Mouse (Mus musculus): ENCODE data around the gene Rfx7. TPM values are rescaled to one million over a fixed set of nuclear protein-coding genes. Genes with fewer than 3 reads are reported as not detected.
A peak's percentile ranks its signal among the peaks of the same experiment; 100 is the strongest.

Gene Rfx7
- total RNA-seq (2021), result 10 to 100 TPM; 18.9 to 19.2 TPM
- long read RNA-seq, experiment 1, full-length matches to known transcripts, result 4 of 10 reads
- long read RNA-seq, experiment 1, partial matches to known transcripts, result 1 of 10 reads
- long read RNA-seq, experiment 1, other reads (novel, unspliced or antisense), result 5 of 10 reads
- long read RNA-seq, experiment 2, full-length matches to known transcripts, result 9 of 13 reads
- long read RNA-seq, experiment 2, partial matches to known transcripts, result 0 of 13 reads
- long read RNA-seq, experiment 2, other reads (novel, unspliced or antisense), result 4 of 13 reads

DNA sequence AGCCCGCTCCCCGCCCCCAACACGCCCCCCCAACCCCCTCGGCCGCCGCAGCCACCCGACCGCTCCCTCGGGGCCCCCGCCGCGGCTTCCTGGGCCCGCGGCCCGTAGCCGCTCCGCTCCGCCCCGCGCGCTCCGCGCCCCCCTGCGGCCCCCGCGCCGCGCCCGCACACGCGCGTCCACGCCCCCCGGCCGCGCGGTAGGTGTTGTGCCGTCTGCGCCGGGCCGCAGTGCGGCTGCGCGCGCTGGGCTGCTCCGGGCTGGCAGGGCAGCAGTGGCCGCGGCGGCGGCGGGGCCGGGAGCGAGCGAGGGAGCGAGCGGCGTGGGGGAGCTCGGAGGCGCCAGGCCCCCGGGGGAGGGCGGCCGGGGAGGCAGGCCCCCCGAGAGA lies at the start of gene Rfx7:
Gene Rfx7, plus strand, starts transcription at position 245 of the 385 bp plus-strand sequence.
- intact Hi-C loops (cut with DNase I), result loop anchor here (5.0 to 10.0 kb wide), 3 partner anchors 75 to 143 kb away; no protein-coding TSS in a partner anchor
- Histone ChIP-seq H3K27ac (peak within 1 kb of the TSS; percentile 98), H3K4me3 (peak within 1 kb of the TSS; percentile 97)
- no peak for TF ChIP-seq CTCF (IDR thresholded peaks at IDR 0.05)
- peak; percentile 90 for DNase-seq

GRCm38 (mm10) chr9:72488523-72488922 lies 43.5 kb upstream of the Rfx7 start:
- Histone ChIP-seq H3K27ac (no peak overlapping the region), H3K4me3 (no peak overlapping the region)
- TF ChIP-seq CTCF (IDR thresholded peaks at IDR 0.05), result no peak
- DNase-seq, result no peak
- intact Hi-C loops (cut with DNase I), result no loop called here

DNA sequence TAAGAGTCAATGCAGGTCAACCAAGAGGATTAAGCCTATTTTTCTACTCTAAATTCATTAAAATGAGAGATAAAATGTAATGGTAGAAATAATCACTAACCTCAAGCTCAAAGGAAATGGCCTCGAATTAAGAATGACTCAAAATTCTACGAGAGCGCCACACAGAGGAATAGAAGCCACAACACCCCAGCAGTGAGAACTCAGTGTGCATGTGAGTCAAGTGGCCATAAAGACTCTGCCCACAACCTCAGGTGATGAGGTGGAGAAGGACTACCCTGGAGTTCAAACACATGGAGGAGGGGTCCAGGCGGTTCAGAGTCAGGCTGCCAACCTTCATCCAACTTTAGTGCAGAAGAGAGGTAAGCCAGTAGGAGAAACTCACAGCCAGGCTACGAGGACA lies 42.9 kb upstream of the Rfx7 start:
- intact Hi-C loops (cut with DNase I), result no loop called here
- no peak for TF ChIP-seq CTCF (IDR thresholded peaks at IDR 0.05)
- no peak for DNase-seq
- H3K4me3 ChIP-seq, result no peak overlapping the region
- no peak overlapping the region for H3K27ac ChIP-seq

- intact Hi-C loops (cut with DNase I), result no loop called here
- H3K4me3 ChIP-seq, result peak overlapping the region; percentile 82
- DNase-seq, result peak; percentile 93
- no peak for TF ChIP-seq CTCF (IDR thresholded peaks at IDR 0.05)
- H3K27ac ChIP-seq, result peak overlapping the region; percentile 78
These were observed 40.4 kb upstream of the Rfx7 start for GRCm38 (mm10) chr9:72491559-72492193.

DNA sequence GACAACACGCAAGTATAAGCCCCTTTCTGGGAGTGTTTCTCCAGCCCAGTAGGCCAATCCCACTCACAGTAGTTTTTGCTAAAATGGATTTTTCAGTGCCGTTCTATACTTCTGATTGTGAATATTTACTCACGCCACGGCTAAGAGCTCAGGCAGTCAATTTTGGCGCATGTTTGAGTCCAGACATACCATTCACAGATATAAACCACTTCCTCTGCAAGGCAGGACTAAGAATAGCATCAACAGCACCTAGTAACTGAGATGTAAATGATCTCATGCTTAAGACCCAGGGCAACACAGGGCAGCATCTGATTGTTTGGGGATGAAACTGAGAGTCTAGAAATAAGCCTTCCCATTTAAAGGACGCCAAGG lies 39.9 kb upstream of the Rfx7 start, which contains the start of gene Tex9:
Gene Tex9, minus strand, starts transcription at position 19 of the 372 bp plus-strand sequence.
- H3K4me3 ChIP-seq, result peak within 1 kb of the TSS; percentile 82
- DNase-seq, result no peak
- peak within 1 kb of the TSS; percentile 78 for H3K27ac ChIP-seq
- TF ChIP-seq CTCF (IDR thresholded peaks at IDR 0.05), result no peak
- intact Hi-C loops (cut with DNase I), result no loop called here

DNA sequence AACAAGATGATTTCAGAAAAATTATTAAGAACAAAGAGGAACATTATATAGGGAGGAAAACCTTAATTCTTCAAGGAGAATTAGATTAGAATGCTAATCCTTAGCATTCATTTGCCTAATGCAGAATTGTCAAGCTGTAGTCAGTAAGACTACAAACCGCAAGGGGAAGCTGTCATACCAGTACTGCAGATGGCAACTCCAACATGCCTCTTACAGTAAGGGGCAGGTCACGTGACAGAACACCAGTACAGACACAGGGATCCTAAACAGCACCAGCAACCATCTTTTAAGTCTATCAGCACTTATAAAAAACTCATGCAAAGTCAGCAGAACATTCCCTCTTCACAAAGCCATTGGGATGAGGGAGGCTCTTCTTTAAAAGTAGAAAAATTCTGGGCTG lies 38.6 kb upstream of the Rfx7 start:
- Histone ChIP-seq H3K27ac (no peak overlapping the region), H3K4me3 (no peak overlapping the region)
- intact Hi-C loops (cut with DNase I), result no loop called here
- TF ChIP-seq CTCF (IDR thresholded peaks at IDR 0.05), result no peak
- no peak for DNase-seq

DNA sequence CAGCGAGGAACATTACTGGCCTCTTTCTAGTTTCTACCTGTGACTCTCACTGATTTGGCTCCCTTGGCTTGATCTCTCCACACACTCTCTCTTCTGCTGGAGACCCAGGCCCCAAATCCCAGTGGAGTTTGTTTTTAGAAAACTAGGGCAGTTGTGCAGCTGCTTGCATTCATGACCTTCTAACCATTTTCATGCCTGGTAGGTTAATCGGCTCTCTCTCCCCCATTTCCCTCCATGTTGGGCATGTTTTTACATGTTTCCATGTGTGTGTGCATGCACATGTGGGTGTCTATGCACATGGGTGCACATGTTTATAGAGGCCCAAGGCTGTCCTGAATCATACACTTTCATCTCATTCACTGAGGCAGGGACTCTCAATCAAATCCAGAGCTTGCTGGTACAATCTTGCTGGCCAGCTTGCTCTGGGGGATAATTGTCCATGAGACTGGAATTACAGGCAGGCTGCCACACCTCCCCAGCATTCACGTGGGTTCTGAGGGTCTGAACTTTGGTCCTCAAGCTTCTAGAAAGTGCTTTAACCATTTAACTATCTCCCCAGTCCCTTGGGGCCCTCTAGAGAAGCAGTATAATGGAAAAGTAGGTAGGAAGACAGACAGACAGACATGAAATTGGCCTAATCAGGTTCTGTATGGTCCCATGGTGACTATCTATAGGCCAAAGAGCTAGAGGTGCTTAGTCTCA lies 37.9 kb upstream of the Rfx7 start:
- no peak for TF ChIP-seq CTCF (IDR thresholded peaks at IDR 0.05)
- DNase-seq, result no peak
- Histone ChIP-seq H3K27ac (no peak overlapping the region), H3K4me3 (no peak overlapping the region)
- intact Hi-C loops (cut with DNase I), result no loop called here

GRCm38 (mm10) chr9:72496691-72497090 lies 35.3 kb upstream of the Rfx7 start:
- no peak for TF ChIP-seq CTCF (IDR thresholded peaks at IDR 0.05)
- intact Hi-C loops (cut with DNase I), result no loop called here
- no peak overlapping the region for H3K27ac ChIP-seq
- no peak overlapping the region for H3K4me3 ChIP-seq
- DNase-seq, result no peak

DNA sequence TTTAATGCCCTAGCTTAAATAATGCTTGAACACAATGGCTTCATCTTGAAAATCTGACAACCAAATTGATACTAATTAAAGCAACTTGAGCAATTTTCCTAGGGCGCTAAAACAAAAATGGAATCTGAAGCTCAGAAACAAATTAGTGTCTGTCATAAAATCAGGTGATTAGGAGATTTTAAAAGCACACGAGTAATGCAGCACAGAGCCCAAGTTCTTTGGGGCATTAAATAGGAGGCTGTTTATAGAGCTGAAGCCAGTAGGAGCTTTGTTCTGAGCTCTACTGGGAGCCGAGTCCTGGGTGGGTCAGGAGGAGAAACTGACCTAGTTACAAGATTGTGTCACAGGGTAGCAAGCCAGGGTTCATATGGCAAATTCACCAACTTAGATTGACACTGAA lies 34.9 kb upstream of the Rfx7 start:
- no peak for TF ChIP-seq CTCF (IDR thresholded peaks at IDR 0.05)
- no peak overlapping the region for H3K27ac ChIP-seq
- DNase-seq, result peak; percentile 29
- intact Hi-C loops (cut with DNase I), result no loop called here
- no peak overlapping the region for H3K4me3 ChIP-seq

DNA sequence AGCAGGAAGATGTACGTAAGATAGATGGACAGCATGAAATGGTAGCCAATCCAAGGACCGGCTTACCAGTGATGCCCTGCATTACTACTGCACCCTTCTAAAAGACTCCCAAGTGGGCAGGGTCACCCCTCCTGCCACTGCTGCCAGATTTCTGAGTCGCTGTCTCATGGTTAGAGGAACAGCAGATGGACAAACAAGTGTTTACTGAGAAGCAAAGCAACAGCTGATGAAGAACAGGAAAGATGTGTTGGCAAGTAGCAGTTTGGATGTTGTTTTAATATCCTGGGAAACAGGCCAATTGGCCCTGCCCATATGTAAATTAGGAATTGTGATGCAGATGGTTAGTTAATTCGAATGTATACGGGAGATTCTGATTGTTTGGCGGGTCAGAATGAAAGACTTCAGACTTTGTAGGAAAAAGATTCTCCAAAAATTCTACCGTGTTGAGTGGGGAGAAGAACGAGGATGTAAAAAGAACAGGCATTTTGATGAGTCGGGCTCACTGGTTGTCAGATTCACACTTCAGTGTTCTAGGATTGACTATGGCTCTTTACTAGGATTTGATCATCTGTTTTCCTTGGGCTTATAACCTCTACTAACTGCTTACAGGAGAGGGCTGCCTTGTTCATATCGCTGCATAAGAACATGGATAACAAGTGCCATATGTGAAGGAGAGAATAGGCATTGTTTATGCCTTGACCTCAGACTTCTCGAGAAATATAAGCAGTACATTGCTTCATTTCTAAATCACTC lies 19.6 kb upstream of the Rfx7 start:
- no peak for TF ChIP-seq CTCF (IDR thresholded peaks at IDR 0.05)
- H3K27ac ChIP-seq, result no peak overlapping the region
- intact Hi-C loops (cut with DNase I), result no loop called here
- no peak overlapping the region for H3K4me3 ChIP-seq
- no peak for DNase-seq

- no peak overlapping the region for H3K4me3 ChIP-seq
These were observed 16.7 kb upstream of the Rfx7 start for GRCm38 (mm10) chr9:72515366-72515765.

GRCm38 (mm10) chr9:72519246-72519645 lies 12.8 kb upstream of the Rfx7 start:
- Histone ChIP-seq H3K4me3 (no peak overlapping the region), H3K27ac (no peak overlapping the region)
- DNase-seq, result peak; percentile 65

More at GRCm38 (mm10) chr9:72515366-72515765, 16.7 kb upstream of the Rfx7 start:
- H3K27ac ChIP-seq, result no peak overlapping the region
- TF ChIP-seq CTCF (IDR thresholded peaks at IDR 0.05), result no peak
- intact Hi-C loops (cut with DNase I), result no loop called here
- DNase-seq, result no peak

More at GRCm38 (mm10) chr9:72519246-72519645, 12.8 kb upstream of the Rfx7 start:
- intact Hi-C loops (cut with DNase I), result no loop called here
- no peak for TF ChIP-seq CTCF (IDR thresholded peaks at IDR 0.05)

All from gastrocnemius, adult 2 months (tissue).